Mouse (Mus musculus) v-Abl transformed pro-B cells (cell line): ENCODE results near the gene 4930578G10Rik.

ENCODE experiments used
- in situ Hi-C, 2 experiments: fragments of 400-800 bp; cut with MboI; formaldehyde crosslinking; loops; one replicate each; pipeline ENCODE4 v1.15.1; 2025; ENCODE audit not compliant: unreplicated experiment in 2 of 2

4930578G10Rik gene

DNA sequence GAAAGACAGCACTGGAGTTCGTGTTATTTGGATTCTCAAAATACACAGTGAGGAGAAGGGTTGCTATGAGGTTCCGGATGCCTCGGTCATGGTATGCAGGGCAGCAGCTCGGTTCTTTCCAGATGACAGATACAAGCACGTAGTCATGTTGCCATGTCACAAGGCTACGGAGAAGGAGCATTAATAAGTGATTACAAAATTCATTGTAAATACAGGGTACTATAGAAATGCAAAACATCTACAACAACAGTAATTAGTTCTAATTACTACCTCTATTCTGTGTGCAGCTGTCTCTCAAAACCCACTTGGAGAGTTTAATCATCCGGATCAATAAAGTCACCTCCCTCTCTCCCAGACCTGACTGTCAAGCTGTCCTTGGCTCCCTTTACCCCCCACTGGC lies 159.8 kb downstream of the 4930578G10Rik start:
- in situ Hi-C loops: no loop called here
